Mouse (Mus musculus) embryonic facial prominence, embryonic 13.5 days (tissue): Measurements from ENCODE around the gene 1700008O03Rik. TPM values are rescaled to one million over a fixed set of nuclear protein-coding genes. Genes with fewer than 3 reads are reported as not detected.

Experiments used
- ATAC-seq: fragments of 200-750 bp; cut with Nextera tagmentation; 2 replicates; pipeline ENCODE4 v1.8.0; 2017; ENCODE audit warnings: low read depth; ENCODE audit not compliant: insufficient number of reproducible peaks, insufficient read depth, low FRiP score, low TSS enrichment
- H3K27ac ChIP-seq: fragments of 300-500 bp; sonication (generic); 2 replicates; pipeline ENCODE4 v1.5.1; 2015; ENCODE audit warnings: moderate library complexity, mild to moderate bottlenecking, inconsistent platforms
- H3K27me3 ChIP-seq: fragments of 300-500 bp; sonication (generic); 2 replicates; pipeline ENCODE4 v1.6.1; 2015; ENCODE audit warnings: mild to moderate bottlenecking, inconsistent platforms
- H3K36me3 ChIP-seq: fragments of 300-500 bp; sonication (generic); 2 replicates; pipeline ENCODE4 v1.6.1; 2015; ENCODE audit warnings: mild to moderate bottlenecking, inconsistent platforms
- H3K4me1 ChIP-seq: fragments of 300-500 bp; sonication (generic); 2 replicates; pipeline ENCODE4 v1.6.1; 2015; ENCODE audit warnings: inconsistent platforms
- H3K4me2 ChIP-seq: fragments of 300-500 bp; sonication (generic); 2 replicates; pipeline ENCODE4 v1.6.1; 2015; ENCODE audit warnings: moderate library complexity, mild to moderate bottlenecking, inconsistent platforms
- H3K4me3 ChIP-seq: fragments of 300-500 bp; sonication (generic); 2 replicates; pipeline ENCODE4 v1.5.1; 2015; ENCODE audit warnings: mild to moderate bottlenecking, inconsistent platforms
- H3K9ac ChIP-seq: fragments of 300-500 bp; sonication (generic); 2 replicates; pipeline ENCODE4 v1.6.1; 2015; ENCODE audit warnings: mild to moderate bottlenecking, inconsistent platforms
- H3K9me3 ChIP-seq: fragments of 300-500 bp; sonication (generic); 2 replicates; pipeline ENCODE4 v1.6.1; 2016; ENCODE audit warnings: inconsistent platforms
- WGBS: fragments of 180-500 bp; shearing (Covaris S2); methylation state at CpG from one replicate; pipeline ENCODE4 v1.1.7; 2015; ENCODE audit warnings: mixed read lengths; 5-methylcytosine and 5-hydroxymethylcytosine counted together
- polyA plus RNA-seq: library from polyadenylated mRNA; unstranded; fragments of >200 nt; fragmentation: Nextera tagmentation; extraction: Ambion mirVana; gene quantifications from 2 replicates; pipeline ENCODE4 v1.2.1, GENCODE M21; 2015

The 1700008O03Rik gene
- polyA plus RNA-seq, 1 experiment from 2014 or later: 1.4 TPM

DNA sequence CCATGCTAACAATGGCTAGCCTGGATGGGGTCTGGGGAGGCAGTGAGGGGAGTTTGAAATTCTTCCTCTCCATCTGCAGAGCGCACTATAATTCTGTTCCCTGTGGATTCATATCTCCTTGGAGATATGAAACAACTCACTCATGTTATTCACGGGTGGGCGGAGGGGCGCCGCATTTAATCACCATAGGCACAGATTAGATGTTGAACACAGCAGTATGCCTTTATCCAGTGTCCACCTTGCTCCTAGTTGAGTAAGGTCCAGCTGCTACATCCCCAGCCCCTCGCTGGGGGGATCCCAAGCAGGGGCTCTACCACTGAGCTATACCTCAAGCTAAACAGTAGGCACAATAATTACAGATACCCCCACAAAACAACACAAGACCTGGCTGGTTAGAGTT, 30.2 kb downstream of the 1700008O03Rik start:
- no peak overlapping the region for H3K4me3 ChIP-seq
- H3K4me1 ChIP-seq: peaks cover 69% of the 10 kb centered on the region
- WGBS: 71% methylated on average over 6 of the region's 6 CpGs
- no peaks in the 10 kb centered on the region for H3K9me3 ChIP-seq
- ATAC-seq: no peak
- H3K36me3 ChIP-seq: no peaks in the 10 kb centered on the region
- H3K27me3 ChIP-seq: peaks cover 97% of the 10 kb centered on the region
- H3K9ac ChIP-seq: no peak overlapping the region
- no peak overlapping the region for H3K4me2 ChIP-seq
- H3K27ac ChIP-seq: no peak overlapping the region

GRCm38 (mm10) chr7:44353601-44354340, 31.8 kb downstream of the 1700008O03Rik start:
- WGBS: 2% methylated on average over 35 of the region's 35 CpGs
- Histone ChIP-seq H3K9me3 (no peaks in the 10 kb centered on the region), H3K27me3 (peaks cover 98% of the 10 kb centered on the region), H3K4me2 (peak overlapping the region; percentile 40), H3K4me1 (peaks cover 57% of the 10 kb centered on the region), H3K36me3 (no peaks in the 10 kb centered on the region), H3K4me3 (peak overlapping the region; percentile 26), H3K9ac (peak overlapping the region; percentile 52), H3K27ac (no peak overlapping the region)
- no peak for ATAC-seq

- Histone ChIP-seq H3K4me2 (peak overlapping the region; percentile 40), H3K9me3 (no peaks in the 10 kb centered on the region), H3K27ac (no peak overlapping the region), H3K4me1 (peaks cover 53% of the 10 kb centered on the region), H3K27me3 (peaks cover 100% of the 10 kb centered on the region), H3K4me3 (peak overlapping the region; percentile 26), H3K9ac (peak overlapping the region; percentile 40; the same call in 1 of the 2 replicates), H3K36me3 (no peaks in the 10 kb centered on the region)
- ATAC-seq: no peak
- WGBS: 2% methylated on average over 71 of the region's 71 CpGs
These were observed 32.6 kb downstream of the 1700008O03Rik start for GRCm38 (mm10) chr7:44352750-44353600.

- Histone ChIP-seq H3K4me1 (peaks cover 49% of the 10 kb centered on the region), H3K36me3 (no peaks in the 10 kb centered on the region), H3K4me3 (peak overlapping the region; percentile 26), H3K9me3 (no peaks in the 10 kb centered on the region), H3K27ac (no peak overlapping the region), H3K4me2 (peak overlapping the region; percentile 55), H3K9ac (no peak overlapping the region; the same call in 1 of the 2 replicates), H3K27me3 (peaks cover 98% of the 10 kb centered on the region)
- 4% methylated on average over 71 of the region's 71 CpGs for WGBS
- ATAC-seq: no peak
These were observed 33.5 kb downstream of the 1700008O03Rik start for GRCm38 (mm10) chr7:44351881-44352749.

- no peaks in the 10 kb centered on the region for H3K9me3 ChIP-seq
- H3K27me3 ChIP-seq: peaks cover 91% of the 10 kb centered on the region
- peaks cover 2% of the 10 kb centered on the region; the same call in 1 of the 2 replicates for H3K36me3 ChIP-seq
- H3K4me2 ChIP-seq: peak overlapping the region; percentile 55
- no peak for ATAC-seq
- WGBS: 2% methylated on average over 25 of the region's 25 CpGs
- peaks cover 42% of the 10 kb centered on the region for H3K4me1 ChIP-seq
- H3K27ac ChIP-seq: no peak overlapping the region
- H3K4me3 ChIP-seq: peak overlapping the region; percentile 26
- peak overlapping the region; percentile 58 for H3K9ac ChIP-seq
These were observed 34.5 kb downstream of the 1700008O03Rik start for GRCm38 (mm10) chr7:44350957-44351711.

- Histone ChIP-seq H3K4me2 (no peak overlapping the region), H3K4me3 (no peak overlapping the region), H3K27me3 (peaks cover 85% of the 10 kb centered on the region), H3K9ac (no peak overlapping the region), H3K36me3 (peaks cover 10% of the 10 kb centered on the region), H3K4me1 (peaks cover 37% of the 10 kb centered on the region), H3K27ac (no peak overlapping the region), H3K9me3 (no peaks in the 10 kb centered on the region)
- 24% methylated on average over 3 of the region's 3 CpGs for WGBS
- ATAC-seq: no peak
These were observed 36.6 kb downstream of the 1700008O03Rik start for GRCm38 (mm10) chr7:44349043-44349442.

DNA sequence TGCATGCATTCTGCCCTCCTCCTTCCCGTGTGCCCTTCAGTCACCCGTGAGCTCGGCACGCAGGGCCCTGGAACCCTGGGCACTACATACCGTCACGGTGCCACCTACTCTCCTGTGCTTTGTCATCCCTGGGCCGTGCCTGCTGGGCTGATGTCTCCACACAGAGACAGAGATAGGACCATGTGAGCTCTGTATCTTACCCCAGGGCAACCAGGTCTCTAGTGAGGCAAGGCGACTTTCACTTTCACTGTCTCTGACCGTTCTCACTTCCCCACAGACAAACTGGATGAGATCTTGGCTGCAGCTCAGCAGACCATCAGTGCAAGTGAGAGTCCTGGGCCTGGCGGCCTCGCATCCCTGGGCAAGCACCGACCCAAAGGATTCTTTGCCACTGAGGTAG, 41.0 kb downstream of the 1700008O03Rik start:
- ATAC-seq: no peak
- Histone ChIP-seq H3K4me2 (no peak overlapping the region), H3K27ac (no peak overlapping the region), H3K4me1 (no peaks in the 10 kb centered on the region), H3K36me3 (peaks cover 10% of the 10 kb centered on the region), H3K4me3 (no peak overlapping the region), H3K27me3 (peaks cover 78% of the 10 kb centered on the region), H3K9me3 (no peaks in the 10 kb centered on the region), H3K9ac (no peak overlapping the region)
- WGBS: 71% methylated on average over 12 of the region's 12 CpGs

GRCm38 (mm10) chr7:44343459-44344015, 42.1 kb downstream of the 1700008O03Rik start:
- ATAC-seq: no peak
- WGBS: 22% methylated on average over 11 of the region's 11 CpGs
- H3K27me3 ChIP-seq: peaks cover 78% of the 10 kb centered on the region
- H3K9me3 ChIP-seq: no peaks in the 10 kb centered on the region
- H3K36me3 ChIP-seq: peaks cover 10% of the 10 kb centered on the region
- H3K4me3 ChIP-seq: no peak overlapping the region
- H3K4me2 ChIP-seq: no peak overlapping the region
- no peak overlapping the region for H3K27ac ChIP-seq
- H3K4me1 ChIP-seq: no peaks in the 10 kb centered on the region
- H3K9ac ChIP-seq: no peak overlapping the region

DNA sequence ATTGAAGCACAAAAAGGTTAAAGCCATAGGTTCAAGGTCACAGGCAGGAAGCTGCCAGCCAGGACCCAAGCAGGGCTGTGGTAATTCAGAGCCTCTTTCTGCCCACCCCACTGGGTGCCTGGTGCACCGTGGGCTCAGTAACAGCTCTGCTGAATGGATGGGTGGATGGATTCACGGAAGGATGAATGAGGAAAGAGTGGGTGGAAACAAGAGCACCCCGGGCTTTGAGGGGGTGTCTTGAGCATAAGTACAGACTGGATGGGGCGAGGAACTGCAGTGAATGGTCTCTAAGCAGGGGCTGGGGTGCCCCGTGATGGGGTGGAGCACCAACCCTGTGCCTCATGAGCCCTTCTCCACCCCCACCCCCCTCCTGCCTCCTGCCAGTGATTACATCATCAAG, 43.9 kb downstream of the 1700008O03Rik start:
- H3K9me3 ChIP-seq: no peaks in the 10 kb centered on the region
- no peak overlapping the region for H3K27ac ChIP-seq
- H3K4me3 ChIP-seq: no peak overlapping the region
- 0 out of 2 replicates have a peak, but pooled peaks cover 1% of the 10 kb centered on the region for H3K4me1 ChIP-seq
- H3K4me2 ChIP-seq: no peak overlapping the region
- H3K36me3 ChIP-seq: peaks cover 10% of the 10 kb centered on the region
- no peak overlapping the region for H3K9ac ChIP-seq
- H3K27me3 ChIP-seq: peaks cover 84% of the 10 kb centered on the region
- no peak for ATAC-seq
- WGBS: 57% methylated on average over 5 of the region's 5 CpGs

- no peak overlapping the region for H3K4me2 ChIP-seq
- H3K27me3 ChIP-seq: peaks cover 87% of the 10 kb centered on the region
- ATAC-seq: no peak
- peaks cover 7% of the 10 kb centered on the region for H3K4me1 ChIP-seq
- 87% methylated on average over 10 of the region's 10 CpGs for WGBS
- peaks cover 8% of the 10 kb centered on the region for H3K36me3 ChIP-seq
- no peak overlapping the region for H3K9ac ChIP-seq
- no peak overlapping the region for H3K4me3 ChIP-seq
- no peak overlapping the region for H3K27ac ChIP-seq
- H3K9me3 ChIP-seq: no peaks in the 10 kb centered on the region
These were observed 44.5 kb downstream of the 1700008O03Rik start for GRCm38 (mm10) chr7:44341119-44341518.
